Mouse (Mus musculus): ENCODE measurements around the gene Unc93b1. TPM values are rescaled to one million over a fixed set of nuclear protein-coding genes. Genes with fewer than 3 reads are reported as not detected.

The Unc93b1 gene
- polyA plus RNA-seq, 1 experiment from 2014 or later = 4.5 TPM

DNA sequence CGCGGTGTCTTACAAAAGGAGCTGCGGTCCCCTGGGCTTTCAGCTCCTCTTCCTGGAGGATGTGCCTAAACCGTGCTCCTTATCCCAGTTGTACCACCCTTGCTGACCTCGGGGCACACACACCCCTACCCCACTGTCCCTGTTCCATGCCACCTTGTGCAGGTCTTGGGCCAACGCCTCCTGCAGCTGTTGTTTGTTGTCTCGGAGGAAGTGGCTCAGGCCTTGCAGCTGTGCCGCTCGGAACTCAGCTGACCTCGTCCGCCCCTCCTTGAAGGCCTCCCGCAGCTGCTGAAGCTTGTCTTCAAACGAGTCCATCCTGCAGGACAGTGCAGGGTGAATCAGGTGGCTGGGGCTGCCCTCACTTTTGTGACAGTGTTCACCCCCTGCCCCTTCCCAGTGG lies 11.4 kb upstream of the Unc93b1 start:
- no peak; the same call in 1 of the 2 replicates for ATAC-seq (replicated peaks; ENCODE audit: insufficient number of reproducible peaks, low FRiP score, low TSS enrichment)
- no peak overlapping the region for H3K4me2 ChIP-seq
- H3K36me3 ChIP-seq (ENCODE audit: control insufficient read depth, insufficient read depth, low read length) = no peaks in the 10 kb centered on the region
- peaks cover 3% of the 10 kb centered on the region; the same call in 1 of the 2 replicates for H3K4me1 ChIP-seq (ENCODE audit: control insufficient read depth, insufficient read depth, low read length)
- H3K27ac ChIP-seq (ENCODE audit: low read depth, low read length) = no peak overlapping the region
- no peaks in the 10 kb centered on the region for H3K9me3 ChIP-seq (replicated peaks; ENCODE audit: control insufficient read depth, low read length)
- H3K4me3 ChIP-seq (ENCODE audit: low read depth, low read length) = no peak overlapping the region
- WGBS (ENCODE audit: insufficient replicate concordance) = 69% methylated on average over 13 of the region's 13 CpGs
- H3K27me3 ChIP-seq (ENCODE audit: control insufficient read depth, insufficient read depth, low read length) = no peaks in the 10 kb centered on the region
- H3K9ac ChIP-seq (ENCODE audit: low read depth, low read length) = no peak overlapping the region

DNA sequence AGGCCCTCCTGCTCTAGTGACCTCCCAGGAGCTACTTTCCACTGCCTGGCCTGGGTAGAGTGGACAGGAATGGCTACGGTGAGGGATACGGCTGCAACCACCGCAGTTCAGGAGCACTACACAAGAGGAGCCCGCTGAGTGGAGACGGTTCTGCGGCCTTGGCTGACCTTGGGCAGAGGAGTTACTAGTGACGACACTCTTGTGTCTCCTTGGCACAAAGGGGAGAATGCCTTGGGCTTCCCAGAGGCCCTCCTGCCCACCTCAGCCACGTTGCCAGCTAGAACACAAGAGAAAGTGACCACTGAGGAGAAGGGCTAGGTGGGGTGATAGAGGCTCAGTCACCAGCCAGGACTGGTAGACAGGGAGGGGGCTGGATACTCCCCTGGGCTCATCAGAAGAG lies 10.8 kb upstream of the Unc93b1 start:
- Histone ChIP-seq H3K4me1 (ENCODE audit: control insufficient read depth, insufficient read depth, low read length) (peaks cover 3% of the 10 kb centered on the region; the same call in 1 of the 2 replicates), H3K27ac (ENCODE audit: low read depth, low read length) (no peak overlapping the region; the same call in 1 of the 2 replicates), H3K27me3 (ENCODE audit: control insufficient read depth, insufficient read depth, low read length) (no peaks in the 10 kb centered on the region), H3K9me3 (replicated peaks; ENCODE audit: control insufficient read depth, low read length) (no peaks in the 10 kb centered on the region), H3K9ac (ENCODE audit: low read depth, low read length) (no peak overlapping the region), H3K36me3 (ENCODE audit: control insufficient read depth, insufficient read depth, low read length) (no peaks in the 10 kb centered on the region), H3K4me2 (no peak overlapping the region), H3K4me3 (ENCODE audit: low read depth, low read length) (no peak overlapping the region)
- ATAC-seq (replicated peaks; ENCODE audit: insufficient number of reproducible peaks, low FRiP score, low TSS enrichment) = no peak
- 75% methylated on average over 8 of the region's 8 CpGs for WGBS (ENCODE audit: insufficient replicate concordance)

DNA sequence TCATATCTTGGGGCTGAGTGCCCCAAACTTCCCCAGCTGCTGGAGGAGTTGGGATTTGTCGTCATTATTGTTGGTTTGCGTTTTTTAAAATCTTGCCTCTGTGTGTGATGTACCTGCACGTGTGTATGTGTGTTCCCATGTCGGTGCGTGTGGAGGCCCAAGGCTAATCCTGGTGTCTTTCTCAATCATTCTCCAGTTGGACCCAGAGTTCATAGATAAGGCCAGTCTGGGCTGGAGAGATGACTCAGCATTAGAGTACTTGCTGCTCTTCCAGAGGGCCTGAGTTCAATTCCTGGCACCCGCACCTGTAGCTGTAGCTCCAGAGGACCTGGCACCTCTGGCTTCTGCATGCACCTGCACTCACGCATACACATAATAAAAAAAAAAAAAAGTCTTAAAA lies 10.1 kb upstream of the Unc93b1 start:
- H3K27ac ChIP-seq (ENCODE audit: low read depth, low read length) = no peak overlapping the region
- WGBS (ENCODE audit: insufficient replicate concordance) = 83% methylated on average over 7 of the region's 7 CpGs
- no peak overlapping the region for H3K9ac ChIP-seq (ENCODE audit: low read depth, low read length)
- no peak for ATAC-seq (replicated peaks; ENCODE audit: insufficient number of reproducible peaks, low FRiP score, low TSS enrichment)
- no peaks in the 10 kb centered on the region for H3K36me3 ChIP-seq (ENCODE audit: control insufficient read depth, insufficient read depth, low read length)
- H3K4me2 ChIP-seq = no peak overlapping the region
- no peak overlapping the region for H3K4me3 ChIP-seq (ENCODE audit: low read depth, low read length)
- H3K4me1 ChIP-seq (ENCODE audit: control insufficient read depth, insufficient read depth, low read length) = peaks cover 4% of the 10 kb centered on the region
- H3K9me3 ChIP-seq (replicated peaks; ENCODE audit: control insufficient read depth, low read length) = no peaks in the 10 kb centered on the region
- no peaks in the 10 kb centered on the region for H3K27me3 ChIP-seq (ENCODE audit: control insufficient read depth, insufficient read depth, low read length)

DNA sequence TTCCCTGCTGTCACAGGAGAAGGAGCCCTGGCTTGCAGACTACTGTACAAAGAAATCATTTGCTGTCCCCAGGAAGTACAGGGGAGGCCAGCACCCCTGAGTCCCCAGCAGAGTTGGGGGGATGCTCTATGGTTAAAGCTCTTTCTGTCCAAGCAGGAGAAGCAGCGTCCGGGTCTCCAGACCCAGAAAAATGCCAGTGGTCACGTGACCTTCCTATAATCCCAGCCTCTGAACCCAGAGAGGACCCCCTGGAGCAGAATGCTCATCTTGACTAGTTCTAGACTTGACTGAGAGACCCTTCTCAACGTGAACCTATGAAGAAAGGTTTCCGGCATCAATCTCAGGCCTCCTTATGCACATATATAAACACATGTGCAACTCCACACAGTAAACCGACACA lies 9.1 kb upstream of the Unc93b1 start:
- 78% methylated on average over 6 of the region's 6 CpGs for WGBS (ENCODE audit: insufficient replicate concordance)
- no peak for ATAC-seq (replicated peaks; ENCODE audit: insufficient number of reproducible peaks, low FRiP score, low TSS enrichment)
- no peak overlapping the region for H3K9ac ChIP-seq (ENCODE audit: low read depth, low read length)

DNA sequence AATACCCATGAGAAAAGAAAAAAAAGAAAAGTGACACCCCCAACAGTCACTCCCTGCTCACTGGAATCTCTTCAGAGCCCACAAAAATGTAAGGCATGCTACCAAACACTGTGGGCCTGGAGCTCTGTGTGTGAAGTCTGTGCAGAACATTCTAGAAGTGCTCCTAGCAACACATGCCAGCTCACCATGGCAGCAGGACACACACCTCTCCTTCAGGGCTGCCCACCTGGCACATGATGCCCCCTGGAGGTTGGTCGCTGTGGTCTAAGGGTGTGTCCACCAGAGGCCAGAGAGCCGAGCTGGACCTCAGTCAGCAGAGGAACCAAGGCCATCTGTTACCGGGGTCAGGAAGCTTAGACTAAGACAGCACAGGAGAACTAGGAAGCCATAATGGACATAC lies 8.7 kb upstream of the Unc93b1 start:
- 61% methylated on average over 3 of the region's 3 CpGs for WGBS (ENCODE audit: insufficient replicate concordance)

More for the DNA sequence above, 9.1 kb upstream of the Unc93b1 start:
- H3K27ac ChIP-seq (ENCODE audit: low read depth, low read length) = no peak overlapping the region
- H3K36me3 ChIP-seq (ENCODE audit: control insufficient read depth, insufficient read depth, low read length) = no peaks in the 10 kb centered on the region
- no peaks in the 10 kb centered on the region for H3K9me3 ChIP-seq (replicated peaks; ENCODE audit: control insufficient read depth, low read length)
- H3K4me2 ChIP-seq = no peak overlapping the region
- H3K27me3 ChIP-seq (ENCODE audit: control insufficient read depth, insufficient read depth, low read length) = no peaks in the 10 kb centered on the region
- H3K4me3 ChIP-seq (ENCODE audit: low read depth, low read length) = no peak overlapping the region
- peaks cover 11% of the 10 kb centered on the region for H3K4me1 ChIP-seq (ENCODE audit: control insufficient read depth, insufficient read depth, low read length)

DNA sequence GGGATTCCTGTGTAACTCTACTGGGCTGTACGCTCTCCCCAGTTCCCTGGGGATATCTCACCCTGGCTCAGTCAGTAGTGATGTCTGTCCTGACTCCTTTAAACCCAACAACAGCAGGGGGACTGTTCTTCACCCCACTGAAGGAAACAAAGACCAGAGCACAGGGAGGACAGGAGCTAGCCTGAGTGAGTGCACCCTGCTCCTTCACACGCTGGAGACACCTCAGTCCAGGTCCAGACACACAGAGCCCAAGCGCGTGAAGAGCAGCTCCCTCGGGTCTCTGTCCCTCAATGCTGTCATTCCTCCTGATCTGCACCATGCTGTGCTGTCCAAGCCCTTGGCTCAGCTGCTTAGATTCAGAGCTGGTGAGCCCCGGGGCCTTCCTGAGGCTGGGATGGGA lies 8.3 kb upstream of the Unc93b1 start:
- 63% methylated on average over 6 of the region's 6 CpGs for WGBS (ENCODE audit: insufficient replicate concordance)
- Histone ChIP-seq H3K27ac (ENCODE audit: low read depth, low read length) (no peak overlapping the region), H3K4me2 (no peak overlapping the region), H3K4me1 (ENCODE audit: control insufficient read depth, insufficient read depth, low read length) (peaks cover 11% of the 10 kb centered on the region), H3K36me3 (ENCODE audit: control insufficient read depth, insufficient read depth, low read length) (no peaks in the 10 kb centered on the region), H3K9ac (ENCODE audit: low read depth, low read length) (no peak overlapping the region), H3K27me3 (ENCODE audit: control insufficient read depth, insufficient read depth, low read length) (no peaks in the 10 kb centered on the region), H3K4me3 (ENCODE audit: low read depth, low read length) (no peak overlapping the region), H3K9me3 (replicated peaks; ENCODE audit: control insufficient read depth, low read length) (no peaks in the 10 kb centered on the region)
- no peak for ATAC-seq (replicated peaks; ENCODE audit: insufficient number of reproducible peaks, low FRiP score, low TSS enrichment)

More for the DNA sequence above, 8.7 kb upstream of the Unc93b1 start:
- Histone ChIP-seq H3K4me1 (ENCODE audit: control insufficient read depth, insufficient read depth, low read length) (peaks cover 11% of the 10 kb centered on the region), H3K9me3 (replicated peaks; ENCODE audit: control insufficient read depth, low read length) (no peaks in the 10 kb centered on the region), H3K9ac (ENCODE audit: low read depth, low read length) (no peak overlapping the region), H3K4me2 (no peak overlapping the region), H3K27ac (ENCODE audit: low read depth, low read length) (no peak overlapping the region), H3K4me3 (ENCODE audit: low read depth, low read length) (no peak overlapping the region), H3K27me3 (ENCODE audit: control insufficient read depth, insufficient read depth, low read length) (no peaks in the 10 kb centered on the region), H3K36me3 (ENCODE audit: control insufficient read depth, insufficient read depth, low read length) (no peaks in the 10 kb centered on the region)
- ATAC-seq (replicated peaks; ENCODE audit: insufficient number of reproducible peaks, low FRiP score, low TSS enrichment) = no peak

DNA sequence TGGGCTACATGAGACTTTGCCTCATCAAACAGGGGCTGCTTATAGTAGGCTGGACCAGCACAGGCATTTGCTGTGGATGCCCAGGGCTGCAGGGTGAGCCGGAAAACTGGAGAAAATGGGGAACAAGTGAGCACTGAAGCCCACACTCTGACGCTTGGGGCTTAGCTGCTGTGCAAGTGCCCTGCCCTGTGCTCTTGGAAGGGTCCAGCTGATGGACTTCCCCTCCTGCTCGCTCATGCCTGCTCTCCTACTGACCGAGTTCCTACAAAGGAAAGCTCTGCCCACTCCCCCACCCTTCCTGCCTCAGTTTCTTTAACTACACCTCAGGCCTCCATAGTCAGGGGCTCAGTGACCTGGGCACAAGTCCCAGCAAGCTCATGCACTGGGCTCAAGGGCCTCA lies 7.0 kb upstream of the Unc93b1 start:
- ATAC-seq (replicated peaks; ENCODE audit: insufficient number of reproducible peaks, low FRiP score, low TSS enrichment) = no peak
- Histone ChIP-seq H3K9ac (ENCODE audit: low read depth, low read length) (no peak overlapping the region), H3K4me3 (ENCODE audit: low read depth, low read length) (no peak overlapping the region), H3K36me3 (ENCODE audit: control insufficient read depth, insufficient read depth, low read length) (no peaks in the 10 kb centered on the region), H3K4me2 (no peak overlapping the region), H3K27ac (ENCODE audit: low read depth, low read length) (no peak overlapping the region), H3K9me3 (replicated peaks; ENCODE audit: control insufficient read depth, low read length) (no peaks in the 10 kb centered on the region), H3K27me3 (ENCODE audit: control insufficient read depth, insufficient read depth, low read length) (no peaks in the 10 kb centered on the region), H3K4me1 (ENCODE audit: control insufficient read depth, insufficient read depth, low read length) (peaks cover 11% of the 10 kb centered on the region)
- 83% methylated on average over 4 of the region's 4 CpGs for WGBS (ENCODE audit: insufficient replicate concordance)

DNA sequence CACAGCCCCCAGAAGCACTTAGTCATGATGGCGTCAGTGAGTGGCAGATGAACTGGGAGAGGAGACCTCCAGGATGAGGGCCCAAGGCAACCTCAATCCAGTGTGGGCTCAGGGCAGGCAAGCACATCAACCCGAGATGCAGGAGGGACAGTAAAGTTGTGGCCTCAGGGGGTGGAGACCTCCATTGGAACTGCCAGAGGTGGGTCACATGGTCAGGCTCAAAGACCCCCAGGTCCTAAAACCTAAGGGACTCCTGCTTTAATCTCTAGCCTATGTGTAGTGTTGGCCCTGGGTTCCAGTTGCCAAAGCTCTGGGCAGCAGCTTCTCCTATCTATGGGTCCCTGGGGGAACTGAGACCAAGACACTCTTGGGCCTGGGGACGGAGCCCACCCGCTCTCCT lies 6.2 kb upstream of the Unc93b1 start:
- peaks cover 11% of the 10 kb centered on the region for H3K4me1 ChIP-seq (ENCODE audit: control insufficient read depth, insufficient read depth, low read length)
- no peak overlapping the region for H3K4me3 ChIP-seq (ENCODE audit: low read depth, low read length)
- no peak overlapping the region for H3K4me2 ChIP-seq
- no peak for ATAC-seq (replicated peaks; ENCODE audit: insufficient number of reproducible peaks, low FRiP score, low TSS enrichment)
- no peaks in the 10 kb centered on the region for H3K36me3 ChIP-seq (ENCODE audit: control insufficient read depth, insufficient read depth, low read length)
- H3K9me3 ChIP-seq (replicated peaks; ENCODE audit: control insufficient read depth, low read length) = no peaks in the 10 kb centered on the region
- WGBS (ENCODE audit: insufficient replicate concordance) = 81% methylated on average over 4 of the region's 4 CpGs
- 0 out of 2 replicates have a peak overlapping the region, but pooled peaks have one; percentile 50 for H3K27ac ChIP-seq (ENCODE audit: low read depth, low read length)
- H3K9ac ChIP-seq (ENCODE audit: low read depth, low read length) = no peak overlapping the region
- H3K27me3 ChIP-seq (ENCODE audit: control insufficient read depth, insufficient read depth, low read length) = no peaks in the 10 kb centered on the region

DNA sequence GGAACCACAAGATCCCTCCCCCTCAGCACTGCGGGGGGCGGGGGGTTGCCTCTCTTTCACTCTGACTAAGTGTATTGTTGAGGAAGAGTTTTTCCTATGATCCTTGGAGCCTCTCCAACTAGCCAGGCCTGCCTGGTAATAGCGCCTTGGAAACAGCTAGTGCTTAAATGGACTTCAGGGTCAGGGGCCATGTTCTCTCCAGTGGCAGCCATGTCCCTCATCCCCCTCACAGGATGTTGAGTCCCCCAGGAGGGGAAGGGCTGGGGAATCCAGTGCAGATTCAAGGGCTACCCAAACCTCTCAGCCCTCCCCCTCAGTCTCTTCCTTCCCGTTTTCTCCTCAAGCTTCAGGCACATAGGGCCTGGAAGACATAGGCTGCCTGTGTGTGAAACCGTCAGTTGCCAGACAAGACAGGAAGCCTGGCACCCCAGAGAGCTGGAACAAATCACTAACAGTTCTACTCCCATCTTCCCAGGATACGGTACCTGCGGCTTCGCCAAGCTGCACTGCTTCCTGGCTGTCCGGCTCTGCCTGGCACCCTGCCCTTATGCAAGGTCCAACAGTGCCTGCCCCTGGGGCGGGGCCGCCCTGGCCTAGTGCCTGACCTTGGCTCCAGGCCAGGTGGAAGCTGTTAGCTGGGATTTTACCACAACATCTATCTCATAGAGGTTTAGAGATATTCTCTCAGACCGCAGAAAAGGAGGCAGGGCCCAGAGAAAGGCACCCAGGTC lies 5.6 kb upstream of the Unc93b1 start, which contains the start of gene Aldh3b1:
Gene Aldh3b1, minus strand, starts transcription at position 598 of the 731 bp plus-strand sequence.
- H3K4me3 ChIP-seq (ENCODE audit: low read depth, low read length) = no peak within 1 kb of the TSS
- H3K27me3 ChIP-seq (ENCODE audit: control insufficient read depth, insufficient read depth, low read length) = no peaks in the 10 kb centered on the region
- H3K9me3 ChIP-seq (replicated peaks; ENCODE audit: control insufficient read depth, low read length) = no peaks in the 10 kb centered on the region
- peak; percentile 63 for ATAC-seq (replicated peaks; ENCODE audit: insufficient number of reproducible peaks, low FRiP score, low TSS enrichment)
- H3K4me1 ChIP-seq (ENCODE audit: control insufficient read depth, insufficient read depth, low read length) = peaks cover 11% of the 10 kb centered on the region; the same call in 1 of the 2 replicates
- peak within 1 kb of the TSS; percentile 40 for H3K9ac ChIP-seq (ENCODE audit: low read depth, low read length)
- H3K27ac ChIP-seq (ENCODE audit: low read depth, low read length) = peak within 1 kb of the TSS; percentile 55
- WGBS (ENCODE audit: insufficient replicate concordance) = 44% methylated on average over 12 of the region's 12 CpGs
- no peaks in the 10 kb centered on the region for H3K36me3 ChIP-seq (ENCODE audit: control insufficient read depth, insufficient read depth, low read length)
- peak within 1 kb of the TSS; percentile 2; the same call in 1 of the 2 replicates for H3K4me2 ChIP-seq

Measured in heart, embryonic 11.5 days (tissue).